In the genomic region with DNA sequence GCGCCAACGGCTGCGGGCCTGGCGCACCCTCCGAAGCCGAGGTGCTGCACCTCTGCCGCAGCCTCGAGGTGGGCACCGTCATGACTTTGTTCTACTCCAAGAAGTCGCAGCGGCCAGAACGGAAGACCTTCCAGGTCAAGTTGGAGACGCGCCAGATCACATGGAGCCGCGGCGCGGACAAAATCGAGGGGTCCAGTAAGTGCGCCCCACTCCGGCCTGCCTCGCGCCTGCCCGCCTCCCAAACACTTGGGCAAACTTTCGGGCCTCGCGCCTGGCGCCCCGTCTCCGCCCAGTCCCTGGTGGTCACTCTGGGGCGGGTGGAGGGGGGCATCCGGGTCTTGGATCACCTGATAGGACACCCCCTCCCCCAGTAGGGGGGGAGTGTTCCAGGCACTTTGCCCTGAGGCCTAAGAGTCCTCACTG, we compare ENCODE assay signal across 8 mouse cellular contexts. TPM values are rescaled to one million over a fixed set of nuclear protein-coding genes. Genes with fewer than 3 reads are reported as not detected.
DNase-seq lines count a peak whose midpoint lies in the region; ATAC-seq and TF ChIP-seq lines count a peak whose summit lies in the region.

No protein-coding gene starts in this region.

- WGBS in hindbrain, embryonic 13.5 days = under 1% methylated on average over 32 of the region's 32 CpGs

- CTCF ChIA-PET in Patski (lab: Charles Lee) = interaction anchor here (2.3 kb wide), 2 partner anchors 12 to 153 kb away, joined by 9 to 12 read pairs; no protein-coding TSS in a partner anchor

- H3K27ac ChIP-seq in hindbrain, embryonic 13.5 days = peak overlapping the region; percentile 99

- H3K9ac ChIP-seq in hindbrain, embryonic 13.5 days = peak overlapping the region; percentile 99

- peak overlapping the region; percentile 94 for H3K4me2 ChIP-seq in hindbrain, embryonic 13.5 days

- DNase-seq in Patski (ENCODE audit: low read depth, low spot score) = no peak
- DNase-seq in cerebellum, adult 8-10 months = peak; percentile 68
- peak; percentile 55 for DNase-seq in gastrocnemius, adult 18-20 months (ENCODE audit: low spot score)
- peak; percentile 37 to 54 for DNase-seq in left cerebral cortex, adult 18-20 months (ENCODE audit: low spot score in 2 of 2)
- DNase-seq in lung, postnatal 36 days = peak; percentile 84
- DNase-seq in right cerebral cortex, postnatal 4 days = peak; percentile 66
- no peak for DNase-seq in spleen, adult 12 weeks (ENCODE audit: low spot score)

- in situ Hi-C loops in Patski (cut with MboI; ENCODE audit: low pct_unique_long_range_greater_than_20kb) = no loop called here

- H3K27me3 ChIP-seq in Patski = no peaks in the 10 kb centered on the region
- H3K27me3 ChIP-seq in hindbrain, embryonic 13.5 days = no peaks in the 10 kb centered on the region

- POLR2A ChIA-PET in Patski (lab: Charles Lee) = interaction anchor here (1.6 kb wide), 1 partner anchor 35 kb away, joined by 4 read pairs; no protein-coding TSS in a partner anchor

- ATAC-seq in Patski = peak; percentile 18
- ATAC-seq in hindbrain, embryonic 13.5 days (ENCODE audit: low FRiP score) = peak; percentile 46

- H3K9me3 ChIP-seq in hindbrain, embryonic 13.5 days = no peaks in the 10 kb centered on the region

- peak overlapping the region; percentile 88 for H3K4me3 ChIP-seq in hindbrain, embryonic 13.5 days

- H3K4me1 ChIP-seq in hindbrain, embryonic 13.5 days (replicated peaks) = peaks cover 62% of the 10 kb centered on the region

- TF ChIP-seq CTCF in Patski (IDR thresholded peaks at IDR 0.05) = no peak

- H3K36me3 ChIP-seq in hindbrain, embryonic 13.5 days = peaks cover 29% of the 10 kb centered on the region

RNA-seq across cellular contexts. Expression of a gene that starts 0.8 kb away (rescaled TPM):
- 75.9 TPM for polyA plus RNA-seq in Patski (2021)
- 10 to 100 TPM; 17.3 to 18.0 TPM for total RNA-seq in gastrocnemius, adult 18-20 months (2021)
- 67.9 and 68.8 TPM in 2 replicates for polyA plus RNA-seq in hindbrain, embryonic 13.5 days (2015; fragmentation: Nextera tagmentation; extraction: Ambion mirVana)
- 100 to 1,000 TPM; 109 to 113 TPM for total RNA-seq in left cerebral cortex, adult 18-20 months (2021)

Comparison
In these comparisons a context has a peak if more than half of its experiments do, and no peak if none do; other contexts are left out.
1. DNase-seq: peak in cerebellum, adult 8-10 months (single experiment), gastrocnemius, adult 18-20 months (single experiment), left cerebral cortex, adult 18-20 months (2 of 2), lung, postnatal 36 days (single experiment) and right cerebral cortex, postnatal 4 days (single experiment); none in Patski (single experiment) and spleen, adult 12 weeks (single experiment).
2. RNA of a gene that starts 0.8 kb away (total RNA-seq): 109 to 113 TPM in left cerebral cortex, adult 18-20 months; 17.3 to 18.0 TPM in gastrocnemius, adult 18-20 months; every median in the first group is over 4 times any median in the second.